ENCODE assay signal across 20 mouse cellular contexts in genomic region chr17:11837121-11837520, GRCm38 (mm10).
"Had no signal": no experiment of that assay in that cellular context is flagged by ENCODE, and none has a peak within 500 bp of the region (broad histone marks: within the 10 kb centered on the region; RNA-seq: fewer than 3 reads in every experiment).

No protein-coding gene starts in this region.

- DNase-seq: lung, adult 18-20 months; lung, embryonic 14.5 days; lung, postnatal 10 days; lung, postnatal 4 days; midbrain, embryonic 14.5 days; retina, postnatal 1 day; right cerebral cortex, adult 18-20 months; right cerebral cortex, postnatal 25 days; right cerebral cortex, postnatal 4 days; spleen, adult 18-20 months; thymus, adult 2 months; thymus, postnatal 25 days had no signal

- H3K27ac ChIP-seq: midbrain, embryonic 10.5 days; midbrain, embryonic 12.5 days; neural tube, embryonic 13.5 days; neural tube, embryonic 15.5 days; stomach, embryonic 15.5 days; stomach, postnatal 0 days had no signal

- H3K4me1 ChIP-seq: midbrain, embryonic 10.5 days; midbrain, embryonic 12.5 days; neural tube, embryonic 13.5 days; neural tube, embryonic 15.5 days; stomach, embryonic 15.5 days had no signal

- H3K4me3 ChIP-seq: midbrain, embryonic 10.5 days; midbrain, embryonic 12.5 days; myocyte; neural tube, embryonic 13.5 days; neural tube, embryonic 15.5 days; stomach, embryonic 15.5 days had no signal

- H3K9ac ChIP-seq: lung, embryonic 14.5 days; midbrain, embryonic 12.5 days; neural tube, embryonic 13.5 days; neural tube, embryonic 15.5 days; stomach, embryonic 15.5 days had no signal

- H3K36me3 ChIP-seq: midbrain, embryonic 10.5 days; midbrain, embryonic 12.5 days; neural tube, embryonic 13.5 days; neural tube, embryonic 15.5 days; stomach, embryonic 15.5 days had no signal

- ATAC-seq: midbrain, embryonic 16.5 days had no signal

- H3K4me2 ChIP-seq: lung, embryonic 14.5 days; midbrain, embryonic 12.5 days; neural tube, embryonic 13.5 days; neural tube, embryonic 15.5 days; stomach, embryonic 15.5 days had no signal

- H3K27me3 ChIP-seq: midbrain, embryonic 12.5 days; neural tube, embryonic 13.5 days; neural tube, embryonic 15.5 days; stomach, embryonic 15.5 days had no signal

- H3K9me3 ChIP-seq: midbrain, embryonic 10.5 days; midbrain, embryonic 12.5 days; neural tube, embryonic 13.5 days; neural tube, embryonic 15.5 days; stomach, embryonic 15.5 days had no signal
